Mouse (Mus musculus): Measurements from ENCODE around the gene Rprml. TPM values are rescaled to one million over a fixed set of nuclear protein-coding genes. Genes with fewer than 3 reads are reported as not detected.
A peak's percentile ranks its signal among the peaks of the same experiment; 100 is the strongest.

Rprml gene
- total RNA-seq, 2 experiments from 2014 or later: not detected

DNA sequence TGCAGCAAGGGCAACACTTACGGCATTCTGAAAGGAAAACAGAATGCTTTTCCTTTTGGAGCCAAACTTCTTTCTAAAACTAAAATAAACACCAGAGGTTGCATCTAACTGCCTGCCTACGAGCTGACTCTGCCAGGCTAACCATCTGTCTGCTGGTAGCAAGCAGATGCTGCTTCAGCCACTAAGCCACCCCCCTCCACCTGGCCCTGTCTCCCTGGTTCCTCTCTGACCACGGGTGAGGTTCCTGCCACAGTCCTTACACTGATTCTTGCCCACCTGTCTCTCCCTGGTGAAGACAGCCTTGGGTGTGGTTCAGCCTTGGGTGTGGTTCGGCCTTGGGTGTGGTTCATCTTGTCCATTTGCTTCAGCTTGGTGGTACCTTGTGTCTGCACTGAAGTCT, 12.5 kb downstream of the Rprml start:
- ATAC-seq (replicated peaks; ENCODE audit: low FRiP score, poor library complexity, severe bottlenecking): no peak

DNA sequence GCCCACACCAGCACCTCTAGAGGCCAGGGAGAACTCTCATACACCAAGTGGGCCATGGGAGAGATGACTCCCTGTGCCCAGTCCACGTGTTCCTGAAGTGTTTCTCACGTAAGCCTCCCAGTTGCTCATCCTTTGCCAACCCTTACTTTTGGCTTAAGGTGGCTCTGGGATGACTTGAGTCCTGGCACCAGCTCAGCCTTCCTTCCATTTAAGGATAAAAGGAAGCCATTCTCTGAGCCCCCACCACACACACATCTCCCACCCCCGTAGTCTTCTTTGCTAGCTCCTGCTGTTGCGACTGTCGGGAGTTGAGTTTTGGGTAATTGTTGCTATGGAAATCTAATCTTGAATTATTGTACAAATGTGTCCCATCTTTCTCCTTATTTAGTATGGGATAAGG, 13.2 kb downstream of the Rprml start:
- ATAC-seq (replicated peaks; ENCODE audit: low FRiP score, poor library complexity, severe bottlenecking): no peak

DNA sequence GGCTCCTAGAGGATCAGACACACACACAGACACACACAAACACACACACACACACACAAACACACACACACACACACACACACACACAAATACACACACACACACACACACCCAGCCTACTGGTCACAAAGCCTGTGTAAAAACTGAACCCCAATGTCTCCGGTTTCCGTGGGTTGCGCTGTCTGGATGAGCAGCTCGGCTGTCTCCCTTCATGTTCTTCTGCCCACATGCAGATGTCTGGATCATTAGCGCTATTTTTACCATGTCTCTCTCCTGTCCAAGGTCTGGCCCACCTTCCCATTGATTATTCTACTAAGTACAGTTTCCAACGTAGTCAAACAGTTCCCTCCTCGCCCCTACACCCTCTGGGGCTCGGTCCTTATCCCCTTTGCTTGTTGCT, 13.7 kb downstream of the Rprml start:
- ATAC-seq (replicated peaks; ENCODE audit: low FRiP score, poor library complexity, severe bottlenecking): no peak

DNA sequence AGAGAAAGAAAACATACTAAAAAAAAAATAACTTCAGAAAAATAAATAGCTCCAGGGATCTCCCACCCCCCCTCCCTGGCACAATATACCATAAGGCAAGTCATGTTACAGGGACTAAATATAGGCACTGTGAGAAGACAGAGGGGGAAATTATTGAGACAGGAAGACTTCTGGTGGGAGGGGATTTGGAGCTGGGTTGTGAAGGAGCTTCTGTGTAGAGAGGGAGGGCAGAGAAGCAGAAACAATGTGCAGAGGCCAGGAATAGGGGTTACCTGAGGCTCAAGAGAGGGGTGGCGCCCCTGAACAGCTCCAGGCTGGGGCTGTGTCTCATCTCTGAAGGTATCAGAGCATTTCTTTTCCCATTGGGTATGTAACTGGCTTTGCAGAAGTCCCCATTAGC, 16.3 kb downstream of the Rprml start:
- ATAC-seq (replicated peaks; ENCODE audit: low FRiP score, poor library complexity, severe bottlenecking): no peak

DNA sequence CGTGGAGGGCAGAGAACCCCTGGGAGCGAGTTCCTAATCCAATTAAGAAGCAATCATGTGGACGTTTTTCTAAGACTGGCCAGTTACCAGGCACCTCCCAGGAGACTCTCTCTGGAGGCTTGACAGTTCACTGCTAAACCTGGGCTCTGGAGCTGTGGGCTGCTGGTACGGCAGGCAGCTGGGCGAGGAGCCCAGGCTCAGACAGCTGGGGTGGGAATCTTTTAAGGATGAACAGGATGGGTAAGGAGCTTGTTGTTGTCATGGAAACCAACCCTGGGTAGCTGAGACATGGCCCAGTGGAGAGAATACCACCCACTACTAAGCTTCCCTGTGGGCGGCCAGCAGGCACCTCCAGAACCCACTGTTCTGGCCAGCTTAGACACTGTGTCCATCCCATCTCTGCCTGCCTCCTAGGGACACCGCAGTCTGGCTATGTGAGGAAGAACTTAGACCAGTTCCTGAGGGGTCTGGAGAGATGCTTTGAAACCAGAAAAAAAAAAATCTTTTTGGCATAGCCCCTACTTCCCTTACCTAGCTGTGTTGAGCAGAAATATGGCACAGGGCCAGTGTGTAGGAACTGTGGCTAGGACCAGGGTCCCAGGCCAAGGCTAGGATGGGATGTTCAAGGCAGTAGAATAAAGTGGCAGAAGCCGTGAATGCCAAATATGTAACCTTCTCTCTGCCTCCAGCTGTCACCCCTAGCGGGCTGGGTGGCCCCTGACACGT, 17.0 kb downstream of the Rprml start:
- ATAC-seq (replicated peaks; ENCODE audit: low FRiP score, poor library complexity, severe bottlenecking): no peak

DNA sequence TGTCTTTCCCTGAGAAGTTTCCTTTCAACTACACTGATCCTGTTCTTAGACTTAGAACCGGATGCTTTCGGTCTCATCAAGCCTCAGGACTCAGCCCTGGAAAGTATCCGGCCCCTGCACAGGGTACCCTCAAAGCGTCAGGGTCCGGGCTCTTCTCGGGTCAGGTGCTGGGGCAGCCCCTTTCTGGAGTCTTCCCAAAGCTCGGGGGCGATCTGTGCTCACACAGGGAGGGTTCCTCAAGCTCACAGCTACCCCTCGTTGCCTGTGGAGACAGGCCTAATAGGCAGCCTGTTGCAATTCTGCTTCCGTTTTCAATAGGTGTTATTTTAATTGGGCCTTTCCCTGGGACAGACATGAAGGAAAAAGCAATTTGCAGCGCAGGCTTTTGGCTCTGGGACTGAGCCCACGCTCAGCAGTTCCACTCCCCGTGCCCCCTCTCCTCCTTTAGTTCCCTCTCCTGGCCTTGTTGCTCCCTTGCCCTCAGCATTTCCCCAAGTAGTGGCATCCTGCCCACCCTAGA, 17.6 kb downstream of the Rprml start:
- ATAC-seq (replicated peaks; ENCODE audit: low FRiP score, poor library complexity, severe bottlenecking): no peak

DNA sequence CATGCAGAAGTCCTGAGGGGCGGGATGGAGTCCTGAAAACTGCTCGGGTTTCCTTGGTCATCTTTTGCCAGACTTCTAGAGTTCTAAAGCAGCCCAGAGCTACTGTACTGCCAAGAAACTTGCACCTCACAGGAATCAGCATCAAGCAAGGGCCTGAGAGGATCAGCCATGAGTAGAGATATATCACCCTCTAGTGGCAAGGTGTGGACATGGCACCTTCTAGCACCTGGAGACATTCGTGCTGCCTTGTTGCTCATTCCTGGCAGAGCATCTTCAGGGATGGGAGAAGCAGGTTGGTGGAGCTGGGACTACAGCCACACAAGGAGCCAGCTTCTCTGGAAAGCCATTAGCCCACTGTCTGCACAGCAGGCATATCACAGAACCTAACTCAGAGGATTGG, 26.2 kb downstream of the Rprml start:
- peak; percentile 83 for ATAC-seq (replicated peaks; ENCODE audit: low FRiP score, poor library complexity, severe bottlenecking)

DNA sequence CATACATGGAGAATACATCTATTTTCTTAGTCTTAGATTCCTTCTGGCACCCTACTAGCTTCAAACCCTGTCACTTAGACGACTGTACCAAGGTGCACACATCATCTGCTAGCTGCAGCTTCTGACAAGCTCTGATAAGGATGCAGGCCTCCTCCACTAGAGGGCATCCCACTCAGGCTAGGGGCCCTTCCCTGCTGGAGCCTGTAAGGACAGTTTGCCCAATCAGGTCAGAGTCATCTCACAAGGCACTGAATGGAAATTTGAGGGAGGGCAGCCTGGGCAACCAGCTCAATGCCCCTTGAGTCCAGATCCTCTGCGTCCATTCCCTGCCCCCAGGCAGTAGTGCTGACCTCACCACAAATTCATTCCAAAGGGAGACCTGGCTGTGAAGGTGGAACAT, 27.7 kb downstream of the Rprml start:
- peak; percentile 61; the same call in 1 of the 2 replicates for ATAC-seq (replicated peaks; ENCODE audit: low FRiP score, poor library complexity, severe bottlenecking)

DNA sequence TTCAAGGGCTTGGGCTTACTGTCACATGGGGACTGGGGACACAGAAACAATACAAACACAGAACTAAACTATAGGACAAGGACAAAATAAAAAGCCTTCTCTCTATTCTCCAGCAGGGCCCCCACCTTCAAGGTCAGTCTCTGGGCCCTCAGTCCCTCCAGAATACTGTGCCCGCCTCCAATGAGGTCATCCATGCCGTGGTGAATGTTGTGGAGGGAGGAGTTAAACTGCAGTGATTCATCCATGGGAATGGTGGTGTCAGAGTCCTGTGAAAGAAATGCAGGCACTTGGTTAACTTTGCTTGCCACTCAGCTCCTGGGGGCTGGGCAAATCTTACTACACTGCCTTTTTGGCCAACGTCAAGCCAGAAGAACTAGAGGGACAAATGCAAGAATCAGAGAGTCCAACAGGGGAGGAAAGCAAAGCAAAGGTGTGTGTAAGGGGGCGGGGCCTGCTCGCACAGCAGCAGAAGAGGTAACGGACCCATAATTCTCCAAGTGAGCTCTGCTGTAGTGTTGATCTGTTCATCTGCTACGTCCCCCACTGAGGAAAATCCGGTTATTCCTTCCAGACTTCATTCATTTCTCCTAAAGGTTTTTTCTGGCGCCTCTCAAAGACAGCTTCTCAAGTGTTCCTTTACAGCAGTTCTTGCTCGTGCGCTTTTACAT, 34.4 kb downstream of the Rprml start:
- no peak for ATAC-seq (replicated peaks; ENCODE audit: low FRiP score, poor library complexity, severe bottlenecking)

DNA sequence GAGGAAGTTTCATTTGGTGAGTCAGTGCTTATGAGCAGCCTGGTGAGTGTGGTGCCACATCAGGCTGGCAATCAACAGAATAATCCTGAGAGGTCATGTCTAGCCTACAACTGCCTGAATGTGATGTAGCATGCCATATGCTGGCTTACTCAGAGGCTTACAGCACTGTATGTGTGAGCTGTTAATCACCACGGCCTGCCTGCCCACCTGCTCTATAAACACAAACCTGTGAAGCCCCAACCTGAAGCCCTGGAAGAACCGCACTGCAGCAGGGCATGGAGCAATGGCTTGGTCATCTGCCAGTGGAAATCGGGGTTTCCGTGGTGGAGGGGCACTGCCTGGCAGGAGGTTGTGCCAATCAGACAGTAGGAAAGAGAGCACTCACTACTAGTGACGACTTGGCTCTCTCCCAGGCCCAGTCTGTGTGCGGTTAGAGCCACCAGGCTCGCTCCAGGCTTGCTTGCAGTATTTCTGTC, 35.9 kb downstream of the Rprml start:
- no peak for ATAC-seq (replicated peaks; ENCODE audit: low FRiP score, poor library complexity, severe bottlenecking)

DNA sequence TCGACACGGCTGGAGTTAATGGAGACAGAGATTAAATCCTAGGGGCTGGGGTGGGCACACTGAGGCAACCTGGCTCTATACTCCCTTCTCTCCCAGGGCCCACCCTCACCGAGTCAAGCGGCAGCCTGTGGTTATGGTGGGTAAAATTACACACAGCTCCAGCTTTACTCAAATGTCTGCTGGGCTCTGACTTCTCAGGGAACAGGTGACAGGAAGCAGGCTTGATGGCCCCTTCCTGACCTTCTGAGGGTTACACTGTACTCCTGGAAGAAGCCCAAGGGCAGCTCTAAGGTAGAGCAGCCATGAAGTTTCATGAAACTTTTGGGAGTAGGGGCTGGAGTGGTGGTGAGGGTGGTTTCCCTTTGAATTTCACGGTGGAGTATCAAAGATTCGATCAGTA, 37.3 kb downstream of the Rprml start:
- ATAC-seq (replicated peaks; ENCODE audit: low FRiP score, poor library complexity, severe bottlenecking): no peak

DNA sequence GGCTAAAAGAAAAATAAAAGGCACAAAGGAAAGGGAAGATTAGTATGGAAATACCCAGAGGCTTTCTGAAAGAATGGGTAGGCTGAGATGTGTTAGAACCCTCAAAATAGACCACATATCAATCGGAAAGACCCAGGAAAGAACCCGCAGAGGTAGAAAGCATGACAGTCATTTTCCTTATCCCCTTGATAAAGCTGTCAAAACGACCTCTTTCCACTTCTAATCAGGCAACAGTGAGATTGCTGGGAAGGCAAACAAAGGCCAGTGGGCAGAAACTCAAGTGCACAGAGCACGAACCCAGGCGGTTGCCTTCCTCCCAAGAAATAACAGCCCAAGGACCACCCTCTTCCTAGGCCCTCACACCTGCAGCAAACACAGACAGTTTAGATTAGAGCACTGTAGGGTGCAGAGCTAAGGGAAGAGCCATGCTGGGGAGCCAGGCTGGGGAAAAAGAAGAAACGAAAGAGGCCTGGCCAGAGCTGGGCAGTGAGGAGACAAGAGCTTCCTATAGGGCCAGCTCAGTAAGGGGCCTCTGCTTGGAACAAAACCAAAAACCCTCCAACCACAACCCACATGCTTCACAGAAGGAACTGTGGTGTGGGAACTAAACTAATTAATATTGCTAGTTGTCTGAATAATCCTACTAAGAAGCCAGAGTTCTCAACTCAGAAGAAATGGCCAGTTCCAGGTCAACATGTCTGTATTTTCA, 39.1 kb downstream of the Rprml start:
- ATAC-seq (replicated peaks; ENCODE audit: low FRiP score, poor library complexity, severe bottlenecking): no peak

DNA sequence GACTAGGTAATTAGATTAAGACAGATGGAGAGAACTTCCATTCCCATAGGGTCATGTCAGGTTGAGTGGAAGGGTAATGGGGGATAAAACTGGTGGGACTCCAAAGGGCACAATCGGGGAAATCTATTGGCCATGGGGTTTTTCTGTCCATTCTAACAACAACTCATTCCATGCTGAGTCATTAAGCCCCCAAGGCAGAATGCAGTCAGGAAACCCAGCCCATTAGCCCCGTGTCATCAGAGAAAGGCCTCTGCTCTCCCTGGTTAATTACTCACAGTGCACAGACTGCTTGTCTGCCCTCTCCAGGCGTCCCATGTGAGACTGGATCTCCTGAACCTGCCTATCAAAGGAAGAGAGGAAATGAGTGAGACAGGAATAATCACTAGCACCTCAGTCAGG, 39.6 kb downstream of the Rprml start:
- no peak for ATAC-seq (replicated peaks; ENCODE audit: low FRiP score, poor library complexity, severe bottlenecking)

DNA sequence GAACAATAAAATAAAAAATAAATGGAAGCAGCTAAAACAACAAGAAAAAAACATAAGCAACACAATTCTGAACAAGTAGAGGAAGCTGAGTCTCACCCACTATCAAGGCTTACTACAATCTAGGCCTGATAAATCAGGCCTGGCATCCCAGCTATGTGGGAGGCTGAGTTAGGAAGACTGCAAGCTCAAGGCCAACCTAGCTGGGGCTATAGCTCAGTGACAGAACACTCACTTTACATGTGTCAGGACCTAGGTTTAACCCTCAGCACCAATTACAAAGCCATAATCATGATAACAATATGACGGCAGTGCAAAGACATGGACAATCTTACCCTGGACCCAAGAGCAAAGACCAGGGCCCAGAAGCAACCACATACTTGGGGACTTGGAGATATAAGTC, 41.7 kb downstream of the Rprml start:
- no peak for ATAC-seq (replicated peaks; ENCODE audit: low FRiP score, poor library complexity, severe bottlenecking)

DNA sequence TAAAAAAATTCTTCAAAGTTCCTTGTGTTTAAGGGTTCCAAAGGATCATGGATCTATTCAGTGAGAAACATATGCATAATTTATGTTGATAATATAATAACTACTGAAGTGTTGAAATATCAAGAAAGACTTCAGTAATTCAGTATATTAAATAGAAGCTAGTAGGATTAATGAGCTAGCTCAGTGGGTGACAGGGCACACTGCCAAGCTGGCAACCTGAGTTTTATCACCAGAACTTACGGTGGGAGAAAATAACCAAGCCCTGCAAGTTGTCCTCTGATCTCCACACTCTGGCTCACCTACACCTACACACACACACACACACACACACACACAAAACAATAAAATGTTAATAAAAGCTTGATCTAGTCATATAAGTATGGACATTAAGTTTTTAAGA, 43.9 kb downstream of the Rprml start:
- no peak for ATAC-seq (replicated peaks; ENCODE audit: low FRiP score, poor library complexity, severe bottlenecking)

DNA sequence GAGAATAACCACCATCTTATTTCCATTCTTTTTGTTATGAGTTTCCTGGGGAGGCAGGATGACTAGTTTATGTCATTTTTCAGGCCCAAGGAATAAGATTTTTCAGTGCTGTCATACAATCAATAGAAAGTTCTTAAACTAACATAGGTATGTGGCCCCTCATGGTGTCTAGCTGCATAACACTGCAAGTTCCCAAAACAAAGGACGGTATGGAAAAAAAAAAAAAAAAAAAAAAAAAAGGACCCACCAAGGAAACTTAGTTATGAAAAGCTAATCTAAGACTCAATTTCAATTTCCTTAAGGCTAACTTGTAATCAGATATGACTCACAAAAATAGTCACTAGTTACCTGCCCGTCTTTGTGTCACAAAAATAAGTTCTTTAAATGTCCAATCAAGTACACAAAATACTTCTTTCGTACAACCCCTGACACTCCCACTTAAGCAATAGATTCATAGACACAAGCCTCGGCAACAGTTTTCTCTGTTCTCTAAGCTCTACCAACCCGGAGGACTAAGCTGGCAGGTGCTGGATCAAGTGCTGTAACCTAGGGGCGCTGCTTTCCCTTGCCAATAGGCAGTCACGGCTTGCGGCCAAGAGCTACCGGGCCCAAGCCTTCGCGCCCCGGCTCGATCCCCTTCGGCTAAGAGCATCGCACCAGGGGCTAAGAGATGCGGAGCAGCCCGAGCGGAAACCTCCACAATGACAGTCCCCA, 47.6 kb downstream of the Rprml start:
- ATAC-seq (replicated peaks; ENCODE audit: low FRiP score, poor library complexity, severe bottlenecking): no peak

DNA sequence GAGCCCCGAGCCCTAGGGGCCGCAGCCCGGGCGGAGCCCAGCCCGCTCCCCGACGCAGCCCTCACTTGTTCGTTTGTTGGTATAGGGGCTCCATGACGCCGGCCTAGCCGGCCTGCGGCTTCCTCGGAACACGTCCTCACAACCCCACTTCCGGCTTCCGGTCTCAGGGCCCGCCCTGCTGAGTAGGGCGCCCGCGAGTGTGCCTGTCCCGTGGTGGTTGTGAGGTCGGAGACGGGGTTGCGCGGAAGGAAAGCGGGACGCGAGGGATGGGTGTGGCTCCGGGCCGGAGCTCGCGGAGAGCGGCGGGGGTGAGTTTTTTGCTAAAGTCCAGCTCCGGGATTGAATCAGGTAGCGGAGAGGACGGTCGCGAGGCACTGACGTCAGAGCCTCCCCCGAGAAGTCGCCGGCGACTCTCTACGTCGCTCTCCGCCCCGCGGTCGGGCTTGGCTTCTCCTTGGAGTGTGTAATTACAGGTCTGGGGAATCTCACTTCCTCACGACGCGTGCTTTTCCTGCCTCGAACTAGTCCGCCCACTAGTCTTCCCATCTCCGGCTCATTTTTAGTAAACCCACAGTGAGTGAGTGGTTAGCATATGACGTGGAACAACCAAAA, 48.3 kb downstream of the Rprml start, which contains the start of gene Gosr2:
TSS of gene Gosr2 (minus strand) at position 334 of the 612 bp plus-strand sequence.
- peak; percentile 97 for ATAC-seq (replicated peaks; ENCODE audit: low FRiP score, poor library complexity, severe bottlenecking)

DNA sequence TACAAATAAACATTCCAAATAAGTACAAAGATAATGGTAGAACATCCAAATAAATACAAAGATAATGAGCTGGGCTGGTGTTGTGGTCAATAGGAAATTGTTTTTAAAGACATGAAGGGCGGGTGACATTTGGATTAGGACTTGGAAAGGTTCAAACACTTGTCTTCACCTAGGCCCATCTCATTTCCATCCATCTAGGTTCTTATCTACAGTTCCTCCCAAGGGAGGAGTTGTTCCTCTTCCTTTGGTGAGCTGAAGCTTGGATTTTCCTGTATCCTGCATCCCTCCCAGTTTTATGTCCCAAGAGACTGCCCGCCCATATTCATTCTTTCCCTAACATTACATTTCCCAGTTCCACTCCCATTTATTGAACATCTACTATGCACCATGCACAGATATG, 48.9 kb downstream of the Rprml start:
- no peak for ATAC-seq (replicated peaks; ENCODE audit: low FRiP score, poor library complexity, severe bottlenecking)

All from erythroblast, adult 5-6 weeks (primary cell).